Mouse (Mus musculus) thymus, adult 2 months (tissue): ENCODE results near the gene Cyp4b1. TPM values are rescaled to one million over a fixed set of nuclear protein-coding genes. Genes with fewer than 3 reads are reported as not detected.
"Not testable (repeated sequence)": the region's sequence is repeated elsewhere in the genome, so short reads cannot be mapped to it uniquely, and the experiment has no call there.

Experiments
- DNase-seq: peaks from one replicate; pipeline ENCODE4 v3.0.0; 2021
- H3K27ac ChIP-seq: fragments of 200-500 bp; 2 replicates; pipeline ENCODE4 v1.5.1; 2012; ENCODE audit warnings: low read length, control low read depth; ENCODE audit not compliant: control insufficient read depth, insufficient read depth
- H3K27me3 ChIP-seq: fragments of 200-500 bp; 2 replicates; pipeline ENCODE4 v1.6.1; 2012; ENCODE audit warnings: mild to moderate bottlenecking, low read length, moderate library complexity, mixed read lengths; ENCODE audit not compliant: control insufficient read depth, insufficient read depth
- H3K36me3 ChIP-seq: fragments of 200-500 bp; 2 replicates; pipeline ENCODE4 v1.6.1; 2012; ENCODE audit warnings: mild to moderate bottlenecking, low read length, moderate library complexity; ENCODE audit not compliant: control insufficient read depth, insufficient read depth
- H3K4me1 ChIP-seq: fragments of 200-500 bp; replicated peaks from 2 replicates; pipeline ENCODE4 v1.6.1; 2012; ENCODE audit warnings: low read length; ENCODE audit not compliant: control insufficient read depth, insufficient read depth
- H3K4me3 ChIP-seq: fragments of 200-500 bp; 2 replicates; pipeline ENCODE4 v1.5.1; 2012; ENCODE audit warnings: mild to moderate bottlenecking, low read length, control low read depth, moderate library complexity; ENCODE audit not compliant: control insufficient read depth, insufficient read depth
- CTCF ChIP-seq: fragments of 200-500 bp; IDR thresholded peaks from 2 replicates; pipeline ENCODE4 v1.5.1; 2012; ENCODE audit warnings: mild to moderate bottlenecking, control low read depth, low read length, moderate library complexity, borderline replicate concordance; ENCODE audit not compliant: control insufficient read depth, poor library complexity, insufficient read depth; ENCODE audit errors: extremely low read depth
- POLR2A ChIP-seq: fragments of 200-500 bp; IDR thresholded peaks from 2 replicates; pipeline ENCODE4 v1.6.1; 2012; ENCODE audit warnings: mild to moderate bottlenecking, low read length, control low read depth, moderate library complexity; ENCODE audit not compliant: control insufficient read depth, poor library complexity, insufficient read depth; ENCODE audit errors: extremely low read depth
- WGBS: fragments of 180-500 bp; shearing (Covaris S2); methylation state at CpG from one replicate; pipeline ENCODE4 v1.1.7; 2018; 5-methylcytosine and 5-hydroxymethylcytosine counted together
- polyA plus RNA-seq: library from polyadenylated mRNA; depleted of rRNA; stranded (reverse); fragments of >200 nt; gene quantifications from 2 replicates; pipeline ENCODE4 v1.2.3, GENCODE M21; 2012; rRNA removed

The Cyp4b1 gene
- polyA plus RNA-seq = 6.2 and 9.2 TPM in 2 replicates

DNA sequence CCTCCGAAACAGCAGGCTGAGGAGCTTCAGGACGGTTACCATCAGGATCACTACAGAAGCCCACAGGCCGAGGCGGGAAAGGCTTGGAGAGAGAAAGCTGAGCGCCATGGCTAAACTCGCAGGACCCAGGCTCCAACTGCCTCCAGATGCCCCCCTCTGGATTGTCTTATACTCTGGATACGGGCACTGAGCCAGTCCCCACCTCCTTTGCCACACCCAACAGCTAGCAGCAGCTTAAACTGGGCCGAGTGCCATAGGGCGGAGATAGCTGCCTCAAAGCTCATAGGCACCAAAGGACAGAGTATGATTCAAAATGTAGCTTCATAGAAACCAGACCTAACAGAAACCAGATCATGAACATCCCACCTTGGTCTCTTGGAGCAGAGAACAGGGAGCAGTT lies at the start of gene Cyp4b1:
Gene Cyp4b1 (minus strand): TSS at position 144 of the 400 bp plus-strand sequence.
- DNase-seq = no peak
- 81% methylated on average over 9 of the region's 9 CpGs for WGBS
- TF ChIP-seq POLR2A (no peak), CTCF (no peak)
- Histone ChIP-seq H3K4me1 (no peaks in the 10 kb centered on the region), H3K36me3 (no peaks in the 10 kb centered on the region), H3K4me3 (no peak within 1 kb of the TSS), H3K27ac (no peak within 1 kb of the TSS), H3K27me3 (no peaks in the 10 kb centered on the region)

DNA sequence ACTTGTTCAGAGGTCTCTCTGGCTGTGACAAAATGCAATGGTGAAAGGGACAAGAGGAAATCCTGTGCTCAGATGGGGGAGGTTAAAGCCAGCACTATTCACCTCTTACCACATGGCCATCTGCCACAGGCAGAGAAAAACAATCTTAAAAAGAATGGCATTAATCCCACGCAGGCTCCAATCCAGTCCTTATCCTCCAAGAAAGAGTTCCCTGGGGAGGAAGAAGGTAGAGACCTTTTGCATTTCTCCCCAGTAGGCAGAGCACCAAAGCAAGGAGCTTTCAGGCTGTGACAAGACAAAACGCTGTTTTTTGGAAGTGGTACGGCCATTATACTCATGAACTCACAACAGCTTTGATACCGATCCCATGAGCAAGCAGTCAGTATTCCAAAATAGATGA lies 38.8 kb upstream of the Cyp4b1 start:
- DNase-seq = no peak
- Histone ChIP-seq H3K27me3 (no peaks in the 10 kb centered on the region), H3K4me3 (no peak overlapping the region), H3K4me1 (no peaks in the 10 kb centered on the region), H3K36me3 (no peaks in the 10 kb centered on the region), H3K27ac (no peak overlapping the region)
- TF ChIP-seq POLR2A (no peak), CTCF (no peak)
- WGBS = 73% methylated on average over 4 of the region's 4 CpGs

GRCm38 (mm10) chr4:115659190-115659589 lies 11.7 kb upstream of the Cyp4b1 start:
- H3K4me1 ChIP-seq = peaks cover 2% of the 10 kb centered on the region; the same call in 1 of the 2 replicates
- H3K4me3 ChIP-seq = no peak overlapping the region
- no peak overlapping the region for H3K27ac ChIP-seq
- no peak for DNase-seq
- H3K27me3 ChIP-seq = no peaks in the 10 kb centered on the region
- TF ChIP-seq CTCF (no peak), POLR2A (no peak)
- H3K36me3 ChIP-seq = no peaks in the 10 kb centered on the region

- Histone ChIP-seq H3K4me1 (peaks cover 2% of the 10 kb centered on the region; the same call in 1 of the 2 replicates), H3K27ac (no peak overlapping the region), H3K36me3 (no peaks in the 10 kb centered on the region), H3K27me3 (no peaks in the 10 kb centered on the region), H3K4me3 (no peak overlapping the region)
- no peak for DNase-seq
- no peak for TF ChIP-seq POLR2A
- TF ChIP-seq CTCF = no peak
Measured at GRCm38 (mm10) chr4:115657867-115658249, 10.3 kb upstream of the Cyp4b1 start.

DNA sequence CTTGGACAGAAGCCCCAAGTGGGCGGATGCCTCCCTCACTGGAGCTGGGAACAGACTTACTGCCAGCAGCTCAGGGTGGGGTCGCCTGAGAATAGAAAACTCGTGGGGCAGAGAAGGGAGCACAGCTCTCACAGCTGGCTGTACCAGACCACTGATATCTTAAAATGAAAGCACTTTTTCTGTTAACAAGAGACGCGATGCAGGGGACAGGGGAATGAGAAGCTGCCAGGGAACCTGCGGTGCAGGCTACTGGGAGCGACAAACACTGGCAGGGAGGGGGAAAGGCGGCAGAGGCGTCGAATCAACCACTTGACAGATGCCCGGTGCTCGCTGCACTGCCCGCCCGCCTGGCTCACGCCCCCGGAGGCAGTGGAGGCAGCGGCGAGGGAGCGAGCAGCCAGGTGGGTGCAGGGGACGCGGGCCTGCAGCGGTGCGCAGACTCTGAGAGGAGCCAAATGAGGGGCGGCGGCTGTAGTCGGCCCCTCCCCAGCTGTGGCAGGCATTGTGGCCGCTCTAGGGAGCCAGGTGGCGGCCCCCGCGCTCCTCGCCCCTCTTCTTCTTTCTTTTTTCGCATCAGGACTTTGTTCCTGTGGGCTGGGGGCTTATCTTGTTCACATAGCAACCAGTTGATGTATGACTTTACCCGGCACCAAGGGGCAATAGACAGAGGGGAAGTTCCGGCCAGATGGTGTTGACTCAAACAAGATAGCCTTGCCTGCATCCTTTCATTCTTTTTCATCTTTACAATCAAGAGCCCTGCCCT lies 9.8 kb upstream of the Cyp4b1 start:
- no peaks in the 10 kb centered on the region for H3K27me3 ChIP-seq
- TF ChIP-seq CTCF (no peak), POLR2A (no peak)
- WGBS = 2% methylated on average over 34 of the region's 34 CpGs
- no peak overlapping the region for H3K27ac ChIP-seq
- no peaks in the 10 kb centered on the region for H3K36me3 ChIP-seq
- no peak overlapping the region for H3K4me3 ChIP-seq
- peak; percentile 21 for DNase-seq
- H3K4me1 ChIP-seq = peaks cover 2% of the 10 kb centered on the region; the same call in 1 of the 2 replicates

DNA sequence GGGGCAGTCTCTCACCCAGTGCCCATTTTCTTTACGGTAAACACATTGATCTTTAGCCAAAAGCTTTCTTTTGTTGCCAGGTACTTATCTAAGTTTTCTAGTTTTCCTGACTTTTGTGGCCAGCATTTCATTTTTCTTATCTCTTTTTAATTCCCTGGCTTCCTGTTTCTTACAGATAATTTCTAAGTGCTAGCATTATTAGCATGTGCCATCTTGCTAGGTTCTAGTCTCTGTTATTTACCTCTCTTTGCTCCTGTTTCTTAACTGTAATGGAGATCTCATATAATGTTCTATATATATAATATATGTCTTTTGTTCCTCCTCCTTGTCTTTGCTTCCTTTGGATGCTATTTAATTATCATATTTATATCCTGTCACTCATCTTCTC lies 9.0 kb upstream of the Cyp4b1 start:
- H3K27ac ChIP-seq, H3K4me1 ChIP-seq, H3K4me3 ChIP-seq, H3K36me3 ChIP-seq, H3K27me3 ChIP-seq, DNase-seq: not testable (repeated sequence)
- 96% methylated on average over 1 of the region's 1 CpGs for WGBS

- not testable (repeated sequence) for DNase-seq, H3K27me3 ChIP-seq, H3K4me1 ChIP-seq, H3K4me3 ChIP-seq, H3K36me3 ChIP-seq, H3K27ac ChIP-seq
- WGBS = 81% methylated on average over 7 of the region's 7 CpGs
Measured at GRCm38 (mm10) chr4:115655841-115656534, 8.5 kb upstream of the Cyp4b1 start.
